Mouse (Mus musculus) C2C12 (cell line): ENCODE data around the gene Map7. TPM values are rescaled to one million over a fixed set of nuclear protein-coding genes. Genes with fewer than 3 reads are reported as not detected.
A peak's percentile ranks its signal among the peaks of the same experiment; 100 is the strongest.

Experiments
- H3K27me3 ChIP-seq: one replicate; pipeline ENCODE4 v1.6.1; 2011; ENCODE audit not compliant: control insufficient read depth, insufficient read depth, insufficient read length
- H3K36me3 ChIP-seq: one replicate; pipeline ENCODE4 v1.6.1; 2011; ENCODE audit not compliant: control insufficient read depth, insufficient read depth
- H3K4me3 ChIP-seq: one replicate; pipeline ENCODE4 v1.5.1; 2011; ENCODE audit warnings: mild to moderate bottlenecking, control low read depth; ENCODE audit not compliant: poor library complexity, insufficient read depth, severe bottlenecking
- H3K79me2 ChIP-seq: one replicate; pipeline ENCODE4 v1.6.1; 2011; ENCODE audit not compliant: control insufficient read depth, insufficient read depth
- H3K79me3 ChIP-seq: one replicate; pipeline ENCODE4 v1.6.1; 2011; ENCODE audit warnings: low read depth, control low read depth
- H3ac ChIP-seq: one replicate; pipeline ENCODE3; 2011; ENCODE audit warnings: low read depth; ENCODE audit not compliant: control insufficient read depth, insufficient read length
- CEBPB ChIP-seq: IDR thresholded peaks from one replicate; pipeline ENCODE4 v1.6.1; 2011; ENCODE audit warnings: low read depth, mild to moderate bottlenecking, control low read depth, moderate library complexity
- CTCF ChIP-seq: IDR thresholded peaks from one replicate; pipeline ENCODE4 v1.5.1; 2011; ENCODE audit not compliant: control insufficient read depth, insufficient read depth, insufficient read length
- FOSL1 ChIP-seq: IDR thresholded peaks from one replicate; pipeline ENCODE4 v1.8.0; 2011; ENCODE audit warnings: mild to moderate bottlenecking, low read length; ENCODE audit not compliant: poor library complexity, insufficient read depth, severe bottlenecking
- MAX ChIP-seq: IDR thresholded peaks from one replicate; pipeline ENCODE4 v1.6.1; 2011; ENCODE audit warnings: mild to moderate bottlenecking, control low read depth
- MYOD1 ChIP-seq: IDR thresholded peaks from one replicate; pipeline ENCODE4 v1.6.1; 2011; ENCODE audit warnings: low read depth; ENCODE audit not compliant: control insufficient read depth, insufficient read length
- MYOG ChIP-seq: IDR thresholded peaks from one replicate; pipeline ENCODE4 v1.6.1; 2011; ENCODE audit not compliant: control insufficient read depth, insufficient read length; ENCODE audit errors: extremely low read depth
- USF1 ChIP-seq: IDR thresholded peaks from one replicate; pipeline ENCODE4 v1.6.1; 2011; ENCODE audit warnings: low read depth, mild to moderate bottlenecking, control low read depth, moderate library complexity
- polyA plus RNA-seq: library from polyadenylated mRNA; unstranded; fragments of >200 nt; fragmentation: generic; extraction: Trizol; gene quantifications from one replicate; pipeline ENCODE4 v1.2.1, GENCODE M21; 2012; ENCODE audit warnings: missing spikeins

Map7 gene
- polyA plus RNA-seq, 1 experiment: 0.12 TPM

DNA sequence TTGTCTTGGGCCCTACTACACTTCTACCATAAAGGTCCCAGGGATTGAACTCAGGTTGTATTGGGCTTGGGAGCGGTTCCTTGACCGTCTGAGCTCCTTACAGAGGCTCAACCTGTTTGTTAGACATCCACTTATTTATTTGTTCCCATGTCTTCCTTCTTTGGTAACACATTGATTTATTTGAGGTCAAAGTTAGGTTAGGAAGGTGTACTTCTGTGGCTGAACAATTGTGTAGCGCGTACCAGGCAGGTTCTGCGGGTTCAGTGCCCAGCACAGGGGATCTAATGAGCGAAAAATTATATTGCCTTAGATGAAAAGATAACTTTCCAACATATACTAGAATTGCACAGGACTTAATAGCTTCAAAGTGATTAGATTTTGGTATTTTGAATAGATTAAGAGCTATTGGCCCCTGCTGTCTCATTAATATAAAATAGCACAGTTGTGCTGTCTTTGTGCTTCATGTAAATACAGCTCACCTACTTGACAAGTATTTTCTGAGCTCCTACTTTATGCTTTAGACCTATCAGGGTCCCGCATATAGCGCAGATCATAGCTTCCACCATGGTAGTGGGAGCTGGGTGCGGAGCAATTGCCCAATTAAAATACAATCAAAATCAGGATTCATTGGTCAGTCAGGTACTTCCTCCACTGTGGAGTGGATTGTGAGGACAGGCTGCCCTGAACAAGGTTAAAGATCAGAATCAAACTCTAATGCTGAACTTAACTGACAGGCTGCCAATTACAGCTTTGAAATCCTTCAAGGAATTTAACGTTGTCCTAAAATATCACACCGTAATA lies 162.9 kb downstream of the Map7 start:
- Histone ChIP-seq H3K27me3 (no peaks in the 10 kb centered on the region), H3K79me3 (peaks cover 33% of the 10 kb centered on the region), H3K4me3 (peak overlapping the region; percentile 97), H3K79me2 (peaks cover 39% of the 10 kb centered on the region), H3ac (peak overlapping the region; percentile 86), H3K36me3 (peaks cover 18% of the 10 kb centered on the region)
- TF ChIP-seq CTCF: no peak
- TF ChIP-seq MYOG: no peak
- no peak for TF ChIP-seq MAX
- no peak for TF ChIP-seq CEBPB
- no peak for TF ChIP-seq USF1
- TF ChIP-seq FOSL1: no peak
- TF ChIP-seq MYOD1: no peak

DNA sequence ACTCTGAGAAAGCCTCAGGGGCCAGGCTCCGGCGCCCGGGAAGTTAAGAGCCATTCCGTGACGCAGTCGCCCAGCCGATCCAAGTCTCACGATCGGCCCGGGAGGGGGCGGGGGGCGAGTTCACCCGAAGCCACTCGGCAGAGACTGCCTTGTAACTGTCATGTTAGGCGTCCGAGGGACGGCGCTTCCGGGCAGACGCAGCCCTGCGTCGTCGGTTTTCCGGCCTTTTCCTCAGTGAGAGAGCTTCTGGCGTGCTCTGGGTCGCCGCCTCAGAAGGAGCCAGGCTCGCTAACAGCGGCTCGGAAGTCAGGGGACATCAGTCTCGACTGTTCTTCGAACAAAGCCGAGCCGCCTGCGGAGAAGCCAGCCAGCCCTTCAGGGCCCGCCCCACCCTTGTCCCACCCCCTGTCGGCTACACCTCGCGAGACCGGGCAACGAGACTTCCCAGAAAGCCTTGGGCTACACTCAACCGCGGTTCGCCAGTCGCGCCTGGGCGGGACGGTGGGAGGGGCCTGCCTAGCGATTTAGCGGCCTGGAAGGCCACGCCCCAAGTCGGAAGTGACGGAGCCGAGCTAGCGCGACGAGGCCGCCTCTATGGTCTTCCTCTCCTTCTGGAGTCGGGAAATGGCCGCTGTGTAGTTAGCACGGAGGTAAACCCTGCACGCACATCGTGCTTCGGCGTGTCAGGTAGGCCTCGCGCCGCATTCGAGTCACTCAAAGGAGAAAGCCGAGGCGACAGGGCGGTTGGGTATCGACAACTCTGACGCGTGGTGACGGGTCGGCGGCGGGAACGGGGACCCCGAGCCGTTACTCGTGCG lies 163.9 kb downstream of the Map7 start, which contains the start of gene Bclaf1:
Gene Bclaf1 (plus strand): TSS at position 552 of the 818 bp plus-strand sequence.
- Histone ChIP-seq H3K36me3 (peaks cover 20% of the 10 kb centered on the region), H3K79me3 (peaks cover 43% of the 10 kb centered on the region), H3K4me3 (peak within 1 kb of the TSS; percentile 97), H3K79me2 (peaks cover 49% of the 10 kb centered on the region), H3K27me3 (no peaks in the 10 kb centered on the region), H3ac (peak within 1 kb of the TSS; percentile 96)
- TF ChIP-seq CTCF: no peak
- TF ChIP-seq CEBPB: no peak
- no peak for TF ChIP-seq MYOG
- no peak for TF ChIP-seq USF1
- no peak for TF ChIP-seq FOSL1
- TF ChIP-seq MAX: no peak
- no peak for TF ChIP-seq MYOD1

DNA sequence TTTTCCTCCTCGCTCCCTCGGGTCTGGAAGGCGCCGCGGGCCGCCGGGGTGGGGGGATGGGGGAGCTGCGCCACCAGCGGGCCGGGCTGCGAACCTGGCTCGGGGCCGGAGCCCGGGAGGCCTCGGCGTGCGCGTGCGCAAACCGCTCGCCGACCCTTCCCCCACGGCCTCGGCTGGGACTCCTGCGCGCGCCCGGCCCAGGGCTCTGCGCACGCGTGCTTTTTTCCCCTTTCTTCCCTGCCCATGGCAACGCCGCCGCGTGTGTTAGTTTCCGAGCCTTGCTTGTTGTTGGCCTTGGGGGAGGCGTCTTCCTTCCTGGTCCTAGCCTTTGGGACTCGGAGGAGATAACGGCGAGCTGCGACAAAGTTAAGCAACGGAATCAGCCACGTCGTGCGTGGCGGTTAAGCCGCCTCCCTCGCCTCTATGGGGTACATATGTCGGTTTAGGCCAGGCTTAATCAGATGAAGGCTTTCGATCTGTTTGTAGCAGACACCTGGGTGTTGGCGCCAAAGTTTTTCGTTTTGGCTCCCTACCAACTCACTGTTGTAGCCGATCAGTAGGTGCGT lies 164.5 kb downstream of the Map7 start:
- H3K79me3 ChIP-seq: peaks cover 50% of the 10 kb centered on the region
- peak overlapping the region; percentile 96 for H3ac ChIP-seq
- peak; percentile 85 for TF ChIP-seq MAX
- TF ChIP-seq MYOG: no peak
- peaks cover 56% of the 10 kb centered on the region for H3K79me2 ChIP-seq
- H3K36me3 ChIP-seq: peaks cover 26% of the 10 kb centered on the region
- H3K4me3 ChIP-seq: peak overlapping the region; percentile 97
- no peaks in the 10 kb centered on the region for H3K27me3 ChIP-seq

- Histone ChIP-seq H3K79me3 (peaks cover 56% of the 10 kb centered on the region), H3K4me3 (peak overlapping the region; percentile 97), H3K27me3 (no peaks in the 10 kb centered on the region), H3ac (no peak overlapping the region), H3K36me3 (peaks cover 33% of the 10 kb centered on the region), H3K79me2 (peaks cover 62% of the 10 kb centered on the region)
- TF ChIP-seq MYOD1: no peak
- no peak for TF ChIP-seq MAX
- TF ChIP-seq USF1: no peak
- no peak for TF ChIP-seq MYOG
- no peak for TF ChIP-seq CTCF
- no peak for TF ChIP-seq FOSL1
- TF ChIP-seq CEBPB: no peak
Measured at GRCm38 (mm10) chr10:20313447-20313846, 165.2 kb downstream of the Map7 start.

DNA sequence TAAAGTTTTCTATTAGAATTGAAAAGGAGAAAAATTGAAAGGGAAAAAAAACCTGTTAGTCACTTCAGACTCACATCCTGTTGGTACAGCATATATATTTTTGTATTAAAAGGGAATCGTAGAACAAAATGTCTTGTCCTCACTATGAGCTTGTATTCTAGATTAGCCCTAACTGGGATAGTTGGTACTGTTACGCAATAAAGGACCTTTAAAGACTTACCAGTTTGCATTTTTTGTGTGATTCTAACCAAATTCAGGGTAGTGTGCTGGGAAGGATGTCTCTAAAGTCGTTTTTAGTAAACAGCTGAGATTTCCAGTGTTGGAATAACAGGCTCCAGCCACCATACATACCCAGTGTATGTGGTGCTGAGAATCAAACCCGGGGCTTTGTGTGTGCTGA lies 165.7 kb downstream of the Map7 start:
- Histone ChIP-seq H3K79me2 (peaks cover 67% of the 10 kb centered on the region), H3K36me3 (peaks cover 38% of the 10 kb centered on the region), H3ac (no peak overlapping the region), H3K4me3 (peak overlapping the region; percentile 97), H3K27me3 (no peaks in the 10 kb centered on the region), H3K79me3 (peaks cover 61% of the 10 kb centered on the region)
- TF ChIP-seq MAX: no peak
- TF ChIP-seq CEBPB: peak; percentile 67
